Mouse (Mus musculus) kidney, embryonic 16.5 days (tissue): ENCODE results near the gene Cpox. TPM values are rescaled to one million over a fixed set of nuclear protein-coding genes. Genes with fewer than 3 reads are reported as not detected.

Experiments
- ATAC-seq: fragments of 200-750 bp; cut with Nextera tagmentation; 2 replicates; pipeline ENCODE4 v1.8.0; 2017; ENCODE audit warnings: moderate TSS enrichment; ENCODE audit not compliant: low FRiP score, low TSS enrichment
- H3K27ac ChIP-seq: fragments of 300-500 bp; sonication (generic); 2 replicates; pipeline ENCODE4 v1.5.1; 2014; ENCODE audit warnings: low read length
- H3K27me3 ChIP-seq: fragments of 300-500 bp; sonication (generic); 2 replicates; pipeline ENCODE4 v1.6.1; 2014; ENCODE audit warnings: low read length, control low read depth, mixed read lengths; ENCODE audit not compliant: insufficient read depth
- H3K36me3 ChIP-seq: fragments of 300-500 bp; sonication (generic); 2 replicates; pipeline ENCODE4 v1.6.1; 2014; ENCODE audit warnings: low read length, control low read depth, mixed read lengths; ENCODE audit not compliant: insufficient read depth
- H3K4me1 ChIP-seq: fragments of 300-500 bp; sonication (generic); 2 replicates; pipeline ENCODE4 v1.6.1; 2014; ENCODE audit warnings: low read length, control low read depth, mixed read lengths; ENCODE audit not compliant: insufficient read depth
- H3K4me2 ChIP-seq: fragments of 300-500 bp; sonication (generic); replicated peaks from 2 replicates; pipeline ENCODE4 v1.6.1; 2014; ENCODE audit warnings: low read depth, low read length
- H3K4me3 ChIP-seq: fragments of 300-500 bp; sonication (generic); 2 replicates; pipeline ENCODE4 v1.5.1; 2014; ENCODE audit warnings: mild to moderate bottlenecking, low read length
- H3K9ac ChIP-seq: fragments of 300-500 bp; sonication (generic); replicated peaks from 2 replicates; pipeline ENCODE4 v1.6.1; 2014; ENCODE audit warnings: low read length
- H3K9me3 ChIP-seq: fragments of 300-500 bp; sonication (generic); 2 replicates; pipeline ENCODE4 v1.6.1; 2016; ENCODE audit warnings: low read length, control low read depth
- WGBS: fragments of 180-500 bp; shearing (Covaris S2); extraction: QIAGEN DNeasy Blood & Tissue Kit; methylation state at CpG from one replicate; pipeline ENCODE4 v1.1.7; 2014; 5-methylcytosine and 5-hydroxymethylcytosine counted together
- polyA plus RNA-seq: library from polyadenylated mRNA; unstranded; fragments of >200 nt; fragmentation: Nextera tagmentation; extraction: Ambion mirVana; gene quantifications from 2 replicates; pipeline ENCODE4 v1.2.1, GENCODE M21; 2015

Cpox gene
- 34.5 and 42.7 TPM in 2 replicates for polyA plus RNA-seq

DNA sequence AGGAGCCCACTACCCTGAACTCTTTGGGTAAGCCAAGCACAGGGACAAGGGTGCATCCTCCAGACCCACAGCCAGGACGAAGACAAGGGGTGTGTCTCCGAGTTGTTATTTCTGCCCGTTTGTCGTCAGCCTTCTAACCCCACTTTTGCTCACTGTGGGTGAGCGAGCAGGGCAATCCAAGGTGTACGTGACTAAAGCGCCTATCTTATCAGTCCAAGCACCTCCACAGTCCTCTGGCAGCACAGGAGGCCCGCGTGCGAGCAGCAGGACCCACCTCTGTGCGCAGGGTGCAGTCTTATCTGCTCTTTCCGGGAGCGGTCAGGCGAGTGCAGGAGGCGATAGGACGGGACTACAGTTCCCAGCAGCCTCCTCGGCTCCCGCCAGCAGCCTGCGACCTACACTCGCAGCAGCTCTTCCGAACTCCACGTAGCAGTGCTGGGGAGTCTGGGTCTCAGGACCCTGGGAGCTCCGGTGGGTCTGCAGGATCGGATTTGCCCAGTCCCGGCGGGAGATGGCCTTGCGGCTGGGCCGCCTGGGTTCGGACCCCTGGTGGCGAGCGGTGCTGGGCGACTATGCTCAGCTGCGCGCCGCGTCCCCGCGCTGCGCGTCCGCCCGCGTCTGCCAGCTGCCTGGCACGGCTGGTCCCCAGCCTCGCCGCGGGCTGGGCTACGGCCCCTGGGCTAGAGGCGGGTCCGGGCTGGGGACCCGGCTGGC is at the start of gene Cpox:
Gene Cpox, plus strand, starts transcription at position 376 of the 714 bp plus-strand sequence.
- Histone ChIP-seq H3K4me2 (peak within 1 kb of the TSS; percentile 86), H3K27me3 (no peaks in the 10 kb centered on the region), H3K4me3 (peak within 1 kb of the TSS; percentile 92), H3K9me3 (no peaks in the 10 kb centered on the region), H3K36me3 (peaks cover 17% of the 10 kb centered on the region), H3K9ac (peak within 1 kb of the TSS; percentile 94), H3K27ac (peak within 1 kb of the TSS; percentile 90), H3K4me1 (peaks cover 9% of the 10 kb centered on the region)
- 0% methylated on average over 51 of the region's 51 CpGs for WGBS
- ATAC-seq: peak; percentile 98

DNA sequence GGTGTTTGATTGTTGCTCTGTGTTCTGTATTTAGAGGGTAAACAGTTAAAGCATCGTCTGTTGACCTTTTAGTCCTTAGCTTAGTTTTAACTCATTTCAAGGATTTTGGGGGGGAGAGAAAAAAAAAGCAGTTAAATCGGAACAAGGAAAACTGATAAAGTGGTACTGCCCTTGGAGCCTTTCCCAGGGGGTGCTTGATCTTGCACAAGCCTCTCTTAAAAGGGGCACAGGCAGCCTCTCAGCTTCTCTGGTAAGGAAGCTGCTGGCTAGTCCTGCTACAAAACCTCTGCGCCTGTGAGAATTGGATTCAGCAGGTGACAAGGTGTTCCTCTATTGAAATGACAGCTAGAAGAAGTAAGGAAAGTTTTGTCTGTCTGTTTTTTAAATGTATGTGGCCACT is 47.7 kb upstream of the Cpox start:
- Histone ChIP-seq H3K27me3 (no peaks in the 10 kb centered on the region), H3K9me3 (no peaks in the 10 kb centered on the region), H3K4me2 (no peak overlapping the region), H3K4me1 (no peaks in the 10 kb centered on the region), H3K9ac (no peak overlapping the region), H3K27ac (no peak overlapping the region), H3K4me3 (no peak overlapping the region), H3K36me3 (no peaks in the 10 kb centered on the region)
- WGBS: 85% methylated on average over 3 of the region's 3 CpGs
- ATAC-seq: no peak

DNA sequence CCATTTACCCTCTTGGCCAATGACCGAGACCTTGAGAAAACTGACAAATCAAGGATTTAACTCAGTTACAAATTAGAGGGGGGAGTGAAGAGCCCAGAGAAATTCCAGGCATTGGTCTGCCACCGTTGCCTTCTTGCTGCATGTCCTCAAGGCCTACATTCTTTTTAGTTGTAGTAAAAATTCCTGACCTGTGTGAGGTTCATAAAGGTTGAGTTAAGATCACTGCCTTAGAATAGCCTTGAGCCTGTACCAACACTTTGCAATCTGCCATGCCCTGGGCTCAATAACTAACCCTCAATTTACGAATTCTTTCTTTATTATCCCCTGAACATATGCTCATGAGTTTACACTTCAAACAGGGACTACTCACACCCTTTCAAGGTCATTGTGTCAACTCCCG is 47.0 kb upstream of the Cpox start:
- no peaks in the 10 kb centered on the region for H3K27me3 ChIP-seq
- no peak for ATAC-seq
- no peaks in the 10 kb centered on the region for H3K4me1 ChIP-seq
- no peaks in the 10 kb centered on the region for H3K36me3 ChIP-seq
- H3K27ac ChIP-seq: peak overlapping the region; percentile 24; the same call in 1 of the 2 replicates
- 53% methylated on average over 4 of the region's 4 CpGs for WGBS
- H3K9ac ChIP-seq: no peak overlapping the region
- H3K4me2 ChIP-seq: no peak overlapping the region
- H3K9me3 ChIP-seq: no peaks in the 10 kb centered on the region
- H3K4me3 ChIP-seq: no peak overlapping the region

DNA sequence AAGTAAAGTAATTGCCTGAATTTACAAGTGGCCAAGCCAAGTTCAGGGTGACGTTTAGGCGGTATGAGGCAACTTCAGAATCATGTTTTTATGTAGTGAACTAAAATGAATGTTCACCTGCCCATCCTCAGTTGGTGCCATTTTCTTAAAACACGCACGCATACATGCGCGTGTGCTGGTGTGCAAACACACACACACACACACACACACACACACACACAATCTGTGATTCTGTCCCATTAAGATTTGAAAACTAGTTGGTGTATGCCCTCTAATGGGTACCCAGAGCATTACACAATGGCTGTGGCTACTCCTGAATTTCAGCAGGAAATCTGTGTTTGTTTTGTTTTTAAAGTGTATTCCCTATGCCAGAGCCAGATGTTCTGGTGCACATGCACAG is 46.1 kb upstream of the Cpox start:
- WGBS: 83% methylated on average over 6 of the region's 6 CpGs
- no peak overlapping the region for H3K9ac ChIP-seq

DNA sequence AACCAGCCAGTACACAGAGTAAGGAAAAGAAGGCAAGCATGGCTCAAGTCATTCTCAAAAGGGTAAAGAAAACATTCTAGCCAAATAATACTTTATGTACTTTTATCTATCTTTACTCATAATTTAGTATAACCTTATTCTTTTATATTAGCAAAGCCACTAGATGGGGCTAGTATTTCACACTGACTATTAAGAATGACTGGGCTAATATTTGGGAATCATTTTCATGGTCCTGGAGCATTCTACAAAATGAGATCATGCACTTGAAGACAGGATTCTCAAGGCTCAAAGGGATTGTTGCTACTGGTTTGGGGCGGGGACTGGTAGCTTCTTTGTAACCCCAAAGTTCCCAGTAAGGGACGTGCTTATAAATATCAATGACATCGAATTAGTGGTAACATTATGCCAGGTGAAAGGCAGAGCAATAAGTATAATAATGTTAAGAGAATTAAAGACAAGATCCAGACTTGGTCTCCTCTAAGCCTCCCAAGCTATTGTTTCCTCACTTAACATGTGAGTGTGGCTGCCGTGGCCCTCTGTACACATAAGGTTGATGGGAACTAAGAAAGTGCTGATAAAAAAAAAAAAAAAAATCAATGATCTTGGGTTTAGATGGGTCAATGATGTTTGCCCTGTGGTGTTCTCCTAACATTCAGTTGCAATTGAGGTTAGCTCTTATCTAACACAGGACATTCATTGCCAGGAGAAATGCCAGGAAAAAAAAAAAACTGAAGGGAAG is 42.3 kb upstream of the Cpox start:
- Histone ChIP-seq H3K27ac (no peak overlapping the region), H3K9me3 (no peaks in the 10 kb centered on the region), H3K9ac (no peak overlapping the region), H3K4me3 (no peak overlapping the region), H3K27me3 (no peaks in the 10 kb centered on the region), H3K36me3 (no peaks in the 10 kb centered on the region), H3K4me1 (no peaks in the 10 kb centered on the region), H3K4me2 (no peak overlapping the region)
- WGBS: 88% methylated on average over 4 of the region's 4 CpGs
- ATAC-seq: no peak

More for the DNA sequence above, 46.1 kb upstream of the Cpox start:
- Histone ChIP-seq H3K4me2 (no peak overlapping the region), H3K27me3 (no peaks in the 10 kb centered on the region), H3K4me3 (no peak overlapping the region), H3K27ac (no peak overlapping the region), H3K9me3 (no peaks in the 10 kb centered on the region), H3K4me1 (no peaks in the 10 kb centered on the region), H3K36me3 (no peaks in the 10 kb centered on the region)
- no peak; the same call in 1 of the 2 replicates for ATAC-seq

DNA sequence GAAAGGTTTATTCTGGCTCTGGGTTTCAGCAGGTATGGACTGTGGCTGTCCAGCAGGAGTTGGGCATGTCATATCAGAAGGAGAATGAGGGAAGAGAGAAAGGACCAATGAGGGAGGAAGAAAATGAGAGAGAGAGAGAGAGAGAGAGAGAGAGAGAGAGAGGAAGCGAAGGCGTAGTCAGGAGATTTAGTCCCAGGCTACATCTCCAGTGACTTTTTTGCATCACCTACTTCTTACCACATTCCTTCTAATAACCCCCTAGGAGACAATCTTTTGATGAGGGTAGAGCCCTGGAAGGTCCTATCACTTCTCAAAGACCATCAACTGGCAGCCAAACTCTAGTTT is 41.8 kb upstream of the Cpox start:
- no peaks in the 10 kb centered on the region for H3K4me1 ChIP-seq
- H3K9ac ChIP-seq: no peak overlapping the region
- no peaks in the 10 kb centered on the region for H3K36me3 ChIP-seq
- WGBS: 91% methylated on average over 2 of the region's 2 CpGs
- H3K4me2 ChIP-seq: no peak overlapping the region
- no peaks in the 10 kb centered on the region for H3K9me3 ChIP-seq
- no peak for ATAC-seq
- H3K4me3 ChIP-seq: no peak overlapping the region
- no peak overlapping the region for H3K27ac ChIP-seq
- H3K27me3 ChIP-seq: no peaks in the 10 kb centered on the region

DNA sequence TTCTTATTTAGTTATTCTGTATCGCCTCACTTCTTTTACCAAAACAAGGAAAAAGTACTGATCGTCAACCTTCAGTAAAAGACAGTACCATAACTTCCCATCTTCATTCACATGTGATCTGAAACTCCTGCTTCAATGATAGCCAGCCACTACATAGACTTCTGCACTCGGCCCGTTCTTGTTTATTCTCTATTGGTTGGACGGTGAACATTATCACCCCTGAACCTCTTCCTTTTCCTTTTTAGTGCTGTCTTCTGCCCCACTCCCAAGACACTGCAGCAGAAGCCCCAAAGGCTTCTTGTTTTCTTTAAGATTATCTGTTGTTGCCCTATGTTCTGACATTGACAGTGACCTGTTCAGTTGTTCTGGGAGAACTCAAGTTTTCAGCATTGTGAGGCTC is 41.1 kb upstream of the Cpox start:
- Histone ChIP-seq H3K9ac (no peak overlapping the region), H3K9me3 (no peaks in the 10 kb centered on the region), H3K4me1 (no peaks in the 10 kb centered on the region), H3K4me2 (no peak overlapping the region), H3K27ac (no peak overlapping the region), H3K36me3 (no peaks in the 10 kb centered on the region), H3K27me3 (no peaks in the 10 kb centered on the region), H3K4me3 (no peak overlapping the region)
- WGBS: 90% methylated on average over 5 of the region's 5 CpGs
- ATAC-seq: no peak

DNA sequence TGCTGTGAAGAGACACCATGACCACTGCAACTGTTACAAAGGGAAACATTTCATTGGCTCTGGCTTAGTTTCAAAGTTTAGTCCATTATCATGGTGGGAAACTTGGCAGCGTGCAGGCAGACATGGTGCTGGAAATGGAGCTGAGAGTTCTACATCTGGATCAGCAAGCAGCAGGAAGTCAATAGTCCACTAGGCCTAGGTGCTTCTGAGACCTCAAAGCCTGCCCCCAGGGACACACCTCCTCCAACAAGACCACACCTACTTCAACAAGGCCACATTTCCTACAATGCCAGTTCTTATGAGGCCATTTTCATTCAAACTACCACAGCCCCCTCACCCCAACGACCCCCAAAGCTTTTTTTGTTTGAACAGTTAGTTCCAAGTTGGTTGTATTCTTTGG is 40.4 kb upstream of the Cpox start:
- Histone ChIP-seq H3K4me3 (no peak overlapping the region), H3K9me3 (no peaks in the 10 kb centered on the region), H3K27ac (no peak overlapping the region), H3K9ac (no peak overlapping the region), H3K4me1 (no peaks in the 10 kb centered on the region), H3K27me3 (no peaks in the 10 kb centered on the region), H3K36me3 (no peaks in the 10 kb centered on the region), H3K4me2 (no peak overlapping the region)
- WGBS: 79% methylated on average over 2 of the region's 2 CpGs
- no peak for ATAC-seq

DNA sequence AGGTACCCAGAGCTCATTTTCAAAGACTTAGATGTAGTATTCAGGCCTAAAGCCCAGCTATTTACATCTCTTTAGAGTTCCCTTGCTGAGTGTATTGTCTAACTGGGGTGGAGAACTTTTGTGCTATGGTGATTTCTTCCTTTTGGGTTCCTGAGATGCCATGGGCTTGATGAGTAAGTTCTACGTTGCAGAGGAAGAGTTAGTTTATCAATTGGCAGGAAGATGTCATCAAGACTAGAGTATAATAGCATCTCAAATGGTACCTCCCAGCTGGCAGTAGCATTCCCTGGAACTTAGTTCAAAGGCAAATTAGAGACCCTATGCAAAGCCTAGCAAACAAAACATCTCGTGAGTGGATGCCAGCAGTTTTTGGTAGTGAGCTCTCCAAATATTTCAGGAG is 34.2 kb upstream of the Cpox start:
- Histone ChIP-seq H3K4me2 (no peak overlapping the region), H3K27ac (no peak overlapping the region), H3K27me3 (no peaks in the 10 kb centered on the region), H3K4me3 (no peak overlapping the region), H3K9ac (no peak overlapping the region), H3K36me3 (no peaks in the 10 kb centered on the region), H3K9me3 (no peaks in the 10 kb centered on the region), H3K4me1 (no peaks in the 10 kb centered on the region)
- WGBS: 66% methylated on average over 2 of the region's 2 CpGs
- no peak for ATAC-seq

DNA sequence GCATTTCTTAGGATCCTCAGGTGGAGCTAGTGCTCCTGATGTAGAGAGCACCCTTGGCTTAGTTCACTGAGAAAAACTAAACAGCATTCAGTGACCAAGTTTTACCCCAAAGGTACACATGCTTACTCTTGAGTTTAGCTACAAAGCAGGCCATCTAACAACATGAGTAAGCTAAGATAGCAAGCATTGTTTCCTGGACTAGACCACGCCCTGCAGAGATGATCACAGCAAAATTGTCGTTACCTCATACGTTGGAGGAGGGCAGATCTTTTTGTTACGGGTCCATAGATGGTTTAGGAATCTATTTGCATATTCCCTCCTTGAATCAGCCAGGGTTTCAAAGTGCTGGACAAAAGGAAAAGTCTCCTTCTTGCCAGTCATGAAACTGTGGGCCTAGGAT is 32.6 kb upstream of the Cpox start:
- Histone ChIP-seq H3K4me2 (no peak overlapping the region), H3K4me3 (no peak overlapping the region), H3K27ac (no peak overlapping the region), H3K4me1 (no peaks in the 10 kb centered on the region), H3K9me3 (no peaks in the 10 kb centered on the region), H3K27me3 (no peaks in the 10 kb centered on the region), H3K9ac (no peak overlapping the region), H3K36me3 (no peaks in the 10 kb centered on the region)
- no peak for ATAC-seq
- 79% methylated on average over 4 of the region's 4 CpGs for WGBS
